Mouse (Mus musculus): ENCODE data around the gene Rab26.

Gene Rab26

GRCm38 (mm10) chr17:24507806-24508460, 26.1 kb downstream of the Rab26 start:
- no peak for DNase-seq (ENCODE audit: low read depth, low spot score)

GRCm38 (mm10) chr17:24507129-24507664, 26.8 kb downstream of the Rab26 start:
- no peak for DNase-seq (ENCODE audit: low read depth, low spot score)

GRCm38 (mm10) chr17:24506332-24507070, 27.5 kb downstream of the Rab26 start:
- DNase-seq (ENCODE audit: low read depth, low spot score): no peak

- no peak for DNase-seq (ENCODE audit: low read depth, low spot score)
These were observed 28.6 kb downstream of the Rab26 start for GRCm38 (mm10) chr17:24505286-24505955.

GRCm38 (mm10) chr17:24504085-24504484, 29.9 kb downstream of the Rab26 start:
- DNase-seq (ENCODE audit: low read depth, low spot score): no peak

- peak; percentile 26 for DNase-seq (ENCODE audit: low read depth, low spot score)
These were observed 31.8 kb downstream of the Rab26 start for GRCm38 (mm10) chr17:24502208-24502607.

- DNase-seq (ENCODE audit: low read depth, low spot score): no peak
These were observed 38.0 kb downstream of the Rab26 start for GRCm38 (mm10) chr17:24496026-24496425.

- DNase-seq (ENCODE audit: low read depth, low spot score): no peak
These were observed 38.6 kb downstream of the Rab26 start for GRCm38 (mm10) chr17:24495443-24495842.

- DNase-seq (ENCODE audit: low read depth, low spot score): peak; percentile 69
These were observed 39.2 kb downstream of the Rab26 start for GRCm38 (mm10) chr17:24494627-24495335.

GRCm38 (mm10) chr17:24490399-24490798, 43.6 kb downstream of the Rab26 start:
- DNase-seq (ENCODE audit: low read depth, low spot score): no peak

GRCm38 (mm10) chr17:24489265-24490030, 44.6 kb downstream of the Rab26 start:
- DNase-seq (ENCODE audit: low read depth, low spot score): no peak

GRCm38 (mm10) chr17:24488662-24489264, 45.2 kb downstream of the Rab26 start:
- no peak for DNase-seq (ENCODE audit: low read depth, low spot score)

- DNase-seq (ENCODE audit: low read depth, low spot score): no peak
These were observed 45.8 kb downstream of the Rab26 start, which contains the start of gene Caskin1 for GRCm38 (mm10) chr17:24488186-24488661. Gene Caskin1 (plus strand): TSS chr17:24488601.

GRCm38 (mm10) chr17:24485090-24485860, 48.7 kb downstream of the Rab26 start:
- no peak for DNase-seq (ENCODE audit: low read depth, low spot score)

- no peak for DNase-seq (ENCODE audit: low read depth, low spot score)
These were observed 50.5 kb downstream of the Rab26 start for GRCm38 (mm10) chr17:24483495-24483894.

GRCm38 (mm10) chr17:24481027-24481815, 52.8 kb downstream of the Rab26 start:
- DNase-seq (ENCODE audit: low read depth, low spot score): no peak

- peak; percentile 68 for DNase-seq (ENCODE audit: low read depth, low spot score)
These were observed 53.7 kb downstream of the Rab26 start for GRCm38 (mm10) chr17:24480201-24480826.

- DNase-seq (ENCODE audit: low read depth, low spot score): no peak
These were observed 54.6 kb downstream of the Rab26 start for GRCm38 (mm10) chr17:24479431-24479830.

Data from 3T3-L1 (cell line).